In the genomic region with DNA sequence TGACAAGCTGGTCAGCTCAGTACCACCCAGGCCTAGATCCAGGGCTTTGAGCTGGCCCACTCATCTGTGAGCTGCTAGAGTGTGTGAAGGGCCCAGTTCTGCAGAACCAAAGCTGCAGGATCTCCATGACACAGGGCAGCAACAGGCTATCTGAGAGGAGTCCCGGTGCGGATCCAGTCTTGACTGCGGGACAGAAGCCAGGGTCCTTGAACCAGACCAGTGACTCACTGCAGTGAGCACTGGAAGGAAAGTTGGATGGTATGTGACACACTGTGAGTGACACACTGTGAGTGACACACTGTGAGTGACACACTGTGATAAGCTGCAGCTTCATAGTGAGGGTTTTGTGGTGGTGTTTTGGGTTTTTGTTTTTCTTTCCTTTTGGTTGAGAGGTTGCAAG, we compare ENCODE assay signal across 23 mouse cellular contexts.
"Had no signal": no experiment of that assay in that cellular context is flagged by ENCODE, and none has a peak within 500 bp of the region (broad histone marks: within the 10 kb centered on the region; RNA-seq: fewer than 3 reads in every experiment).

No protein-coding gene starts in this region.

- DNase-seq: kidney, adult 8-10 months; kidney, postnatal 10 days; kidney, postnatal 36 days; left cerebral cortex, postnatal 4 days; liver; lung, adult 18-20 months; lung, postnatal 10 days; lung, postnatal 4 days; right cerebral cortex, adult 18-20 months; right cerebral cortex, postnatal 14 days; right cerebral cortex, postnatal 4 days; thymus, adult 18-20 months; thymus, postnatal 36 days had no signal

- H3K9ac ChIP-seq: kidney, embryonic 15.5 days; limb, embryonic 13.5 days; liver, embryonic 12.5 days; liver, embryonic 15.5 days; lung, embryonic 15.5 days; midbrain, embryonic 13.5 days; stomach, embryonic 15.5 days had no signal

- H3K27ac ChIP-seq: kidney, embryonic 15.5 days; limb, embryonic 13.5 days; liver, embryonic 12.5 days; liver, embryonic 15.5 days; lung, embryonic 15.5 days; midbrain, embryonic 10.5 days; midbrain, embryonic 13.5 days; stomach, embryonic 15.5 days had no signal

- H3K4me3 ChIP-seq: kidney, embryonic 15.5 days; limb, embryonic 13.5 days; liver, embryonic 12.5 days; liver, embryonic 15.5 days; lung, embryonic 15.5 days; midbrain, embryonic 10.5 days; midbrain, embryonic 13.5 days; myocyte; stomach, embryonic 15.5 days had no signal

- H3K27me3 ChIP-seq: kidney, embryonic 15.5 days; limb, embryonic 13.5 days; liver, embryonic 12.5 days; liver, embryonic 15.5 days; lung, embryonic 15.5 days; midbrain, embryonic 13.5 days; stomach, embryonic 15.5 days had no signal

- H3K4me1 ChIP-seq: kidney, embryonic 15.5 days; limb, embryonic 13.5 days; liver, embryonic 12.5 days; liver, embryonic 15.5 days; lung, embryonic 15.5 days; midbrain, embryonic 10.5 days; midbrain, embryonic 13.5 days; stomach, embryonic 15.5 days had no signal

- H3K9me3 ChIP-seq: limb, embryonic 13.5 days; liver, embryonic 12.5 days; liver, embryonic 15.5 days; lung, embryonic 15.5 days; midbrain, embryonic 13.5 days; stomach, embryonic 15.5 days had no signal

- H3K4me2 ChIP-seq: kidney, embryonic 15.5 days; limb, embryonic 13.5 days; liver, embryonic 12.5 days; liver, embryonic 15.5 days; lung, embryonic 15.5 days; midbrain, embryonic 13.5 days; stomach, embryonic 15.5 days had no signal

- ATAC-seq: liver, embryonic 12.5 days; midbrain, embryonic 13.5 days; midbrain, embryonic 16.5 days had no signal
